Mouse (Mus musculus) embryonic facial prominence, embryonic 10.5 days (tissue): ENCODE results near the gene Olfr1204. TPM values are rescaled to one million over a fixed set of nuclear protein-coding genes. Genes with fewer than 3 reads are reported as not detected.

Source experiments
- DNase-seq: peaks from one replicate; pipeline ENCODE4 v3.0.0-alpha.2; 2017; ENCODE audit warnings: low spot score
- H3K27ac ChIP-seq: fragments of 300-500 bp; sonication (generic); replicated peaks from 2 replicates; pipeline ENCODE4 v1.5.1; 2016; ENCODE audit warnings: mild to moderate bottlenecking
- H3K27me3 ChIP-seq: fragments of 300-500 bp; sonication (generic); replicated peaks from 2 replicates; pipeline ENCODE4 v1.6.1; 2016; ENCODE audit warnings: low read depth, mild to moderate bottlenecking; ENCODE audit not compliant: poor library complexity, severe bottlenecking
- H3K36me3 ChIP-seq: fragments of 300-500 bp; sonication (generic); replicated peaks from 2 replicates; pipeline ENCODE4 v1.6.1; 2016; ENCODE audit warnings: mild to moderate bottlenecking, moderate library complexity
- H3K4me1 ChIP-seq: fragments of 300-500 bp; sonication (generic); 2 replicates; pipeline ENCODE4 v1.6.1; 2016
- H3K4me3 ChIP-seq: fragments of 300-500 bp; sonication (generic); 2 replicates; pipeline ENCODE4 v1.5.1; 2016; ENCODE audit warnings: mild to moderate bottlenecking, moderate library complexity
- H3K9me3 ChIP-seq: fragments of 300-500 bp; sonication (generic); 2 replicates; pipeline ENCODE4 v1.6.1; 2016; ENCODE audit warnings: mild to moderate bottlenecking
- WGBS: fragments of 180-500 bp; shearing (Covaris S2); methylation state at CpG from one replicate; pipeline ENCODE4 v1.1.7; 2016; 5-methylcytosine and 5-hydroxymethylcytosine counted together
- polyA plus RNA-seq: library from polyadenylated mRNA; unstranded; fragments of >200 nt; fragmentation: Nextera tagmentation; extraction: Ambion mirVana; gene quantifications from 2 replicates; pipeline ENCODE4 v1.2.1, GENCODE M21; 2016

Gene Olfr1204
- polyA plus RNA-seq = not detected in 2 replicates

- DNase-seq = no peak
- no peak within 1 kb of the TSS for H3K4me3 ChIP-seq
- H3K9me3 ChIP-seq = no peaks in the 10 kb centered on the region
- WGBS = 92% methylated on average over 1 of the region's 1 CpGs
- H3K27me3 ChIP-seq = no peaks in the 10 kb centered on the region
- H3K4me1 ChIP-seq = no peaks in the 10 kb centered on the region
- H3K27ac ChIP-seq = no peak within 1 kb of the TSS
- H3K36me3 ChIP-seq = no peaks in the 10 kb centered on the region
These were observed at the start of gene Olfr1204 for GRCm38 (mm10) chr2:88848992-88849391. Olfr1204 (plus strand) TSS chr2:88849292.

GRCm38 (mm10) chr2:88814196-88814595 lies 34.9 kb upstream of the Olfr1204 start, which contains the start of gene Olfr1202:
Olfr1202 (plus strand) TSS chr2:88814496.
- Histone ChIP-seq H3K4me1 (no peaks in the 10 kb centered on the region), H3K27ac (no peak within 1 kb of the TSS), H3K9me3 (no peaks in the 10 kb centered on the region), H3K27me3 (no peaks in the 10 kb centered on the region), H3K4me3 (no peak within 1 kb of the TSS), H3K36me3 (no peaks in the 10 kb centered on the region)
- no peak for DNase-seq
- 86% methylated on average over 1 of the region's 1 CpGs for WGBS

- Histone ChIP-seq H3K27ac (no peak within 1 kb of the TSS), H3K4me1 (no peaks in the 10 kb centered on the region), H3K27me3 (no peaks in the 10 kb centered on the region), H3K9me3 (no peaks in the 10 kb centered on the region), H3K4me3 (no peak within 1 kb of the TSS), H3K36me3 (no peaks in the 10 kb centered on the region)
- no peak for DNase-seq
- 89% methylated on average over 2 of the region's 2 CpGs for WGBS
These were observed 19.7 kb upstream of the Olfr1204 start, which contains the start of gene Olfr1205 for GRCm38 (mm10) chr2:88829437-88829836. Olfr1205 (plus strand) TSS chr2:88829737.

GRCm38 (mm10) chr2:88838477-88838876 lies 10.6 kb upstream of the Olfr1204 start:
- 86% methylated on average over 2 of the region's 2 CpGs for WGBS

GRCm38 (mm10) chr2:88862931-88863330 lies 13.8 kb downstream of the Olfr1204 start, which contains the start of gene Olfr1206:
Olfr1206 (plus strand) TSS chr2:88863231.
- Histone ChIP-seq H3K27me3 (no peaks in the 10 kb centered on the region), H3K27ac (no peak within 1 kb of the TSS), H3K4me1 (no peaks in the 10 kb centered on the region), H3K36me3 (no peaks in the 10 kb centered on the region), H3K9me3 (no peaks in the 10 kb centered on the region), H3K4me3 (no peak within 1 kb of the TSS)
- 88% methylated on average over 2 of the region's 2 CpGs for WGBS
- no peak for DNase-seq

More at GRCm38 (mm10) chr2:88838477-88838876, 10.6 kb upstream of the Olfr1204 start:
- no peak for DNase-seq
- no peaks in the 10 kb centered on the region for H3K4me1 ChIP-seq
- H3K9me3 ChIP-seq = no peaks in the 10 kb centered on the region
- H3K4me3 ChIP-seq = no peak overlapping the region
- no peaks in the 10 kb centered on the region for H3K36me3 ChIP-seq
- H3K27me3 ChIP-seq = no peaks in the 10 kb centered on the region
- H3K27ac ChIP-seq = no peak overlapping the region

GRCm38 (mm10) chr2:88902211-88902610 lies 53.1 kb downstream of the Olfr1204 start, which contains the start of gene Olfr1208:
Olfr1208 (minus strand) TSS chr2:88902311.
- Histone ChIP-seq H3K4me1 (no peaks in the 10 kb centered on the region), H3K9me3 (no peaks in the 10 kb centered on the region), H3K27me3 (no peaks in the 10 kb centered on the region), H3K36me3 (no peaks in the 10 kb centered on the region), H3K4me3 (no peak within 1 kb of the TSS), H3K27ac (no peak within 1 kb of the TSS)
- no peak for DNase-seq

Other genes starting within 250 kb of the Olfr1204 start
- gene Olfr1191-ps1, start 208.8 kb upstream of the Olfr1204 start, polyA plus RNA-seq = not detected in 2 replicates
- not detected in 2 replicates for gene Olfr1192-ps1, start 200.8 kb upstream of the Olfr1204 start, polyA plus RNA-seq
- not detected in 2 replicates for gene Olfr1193, start 173.7 kb upstream of the Olfr1204 start, polyA plus RNA-seq
- gene Olfr1195, start 160.1 kb upstream of the Olfr1204 start, polyA plus RNA-seq = not detected in 2 replicates
- not detected in 2 replicates for gene Olfr1196, start 144.7 kb upstream of the Olfr1204 start, polyA plus RNA-seq
- not detected in 2 replicates for gene Olfr1197, start 116.9 kb upstream of the Olfr1204 start, polyA plus RNA-seq
- not detected in 2 replicates for gene Olfr1198, start 97.9 kb upstream of the Olfr1204 start, polyA plus RNA-seq
- not detected in 2 replicates for gene Olfr1199, start 88.8 kb upstream of the Olfr1204 start, polyA plus RNA-seq
- not detected in 2 replicates for gene Olfr1200, start 78.8 kb upstream of the Olfr1204 start, polyA plus RNA-seq
- gene Olfr1201, start 56.3 kb upstream of the Olfr1204 start, polyA plus RNA-seq = not detected in 2 replicates
- 0.04 TPM in 1 of 2 replicates, not detected in the other for gene Olfr1202, start 34.8 kb upstream of the Olfr1204 start, polyA plus RNA-seq
- not detected in 2 replicates for gene Olfr1205, start 19.6 kb upstream of the Olfr1204 start, polyA plus RNA-seq
- not detected in 2 replicates for gene Olfr1206, start 13.9 kb downstream of the Olfr1204 start, polyA plus RNA-seq
- not detected in 2 replicates for gene Olfr1208, start 53.0 kb downstream of the Olfr1204 start, polyA plus RNA-seq
- not detected in 2 replicates for gene Olfr1209, start 65.9 kb downstream of the Olfr1204 start, polyA plus RNA-seq
- gene Olfr1211, start 88.8 kb downstream of the Olfr1204 start, polyA plus RNA-seq = not detected in 2 replicates
- gene Olfr1212, start 104.7 kb downstream of the Olfr1204 start, polyA plus RNA-seq = not detected in 2 replicates
- gene Gm13762, start 131.0 kb downstream of the Olfr1204 start, polyA plus RNA-seq = not detected in 2 replicates
- not detected in 2 replicates for gene Olfr1214, start 143.4 kb downstream of the Olfr1204 start, polyA plus RNA-seq
- gene Olfr1215, start 157.7 kb downstream of the Olfr1204 start, polyA plus RNA-seq = not detected in 2 replicates
- gene Olfr1216, start 169.0 kb downstream of the Olfr1204 start, polyA plus RNA-seq = not detected in 2 replicates
- gene Olfr1217, start 182.8 kb downstream of the Olfr1204 start, polyA plus RNA-seq = not detected in 2 replicates
- not detected in 2 replicates for gene Olfr1218, start 211.9 kb downstream of the Olfr1204 start, polyA plus RNA-seq
- not detected in 2 replicates for gene Olfr1219, start 234.2 kb downstream of the Olfr1204 start, polyA plus RNA-seq